Mouse (Mus musculus) urinary bladder, adult 2 months (tissue): ENCODE results near the gene Ptges2. TPM values are rescaled to one million over a fixed set of nuclear protein-coding genes. Genes with fewer than 3 reads are reported as not detected.
"Not testable (repeated sequence)": the region's sequence is repeated elsewhere in the genome, so short reads cannot be mapped to it uniquely, and the experiment has no call there.

Experiments used
- DNase-seq: peaks from one replicate; pipeline ENCODE4 v3.0.0; 2022; ENCODE audit warnings: low spot score
- polyA plus RNA-seq: library from polyadenylated mRNA; depleted of rRNA; stranded (reverse); fragments of >200 nt; gene quantifications from 2 replicates; pipeline ENCODE4 v1.2.3, GENCODE M21; 2012; rRNA removed

Ptges2 gene
- 26.0 and 32.5 TPM in 2 replicates for polyA plus RNA-seq

DNA sequence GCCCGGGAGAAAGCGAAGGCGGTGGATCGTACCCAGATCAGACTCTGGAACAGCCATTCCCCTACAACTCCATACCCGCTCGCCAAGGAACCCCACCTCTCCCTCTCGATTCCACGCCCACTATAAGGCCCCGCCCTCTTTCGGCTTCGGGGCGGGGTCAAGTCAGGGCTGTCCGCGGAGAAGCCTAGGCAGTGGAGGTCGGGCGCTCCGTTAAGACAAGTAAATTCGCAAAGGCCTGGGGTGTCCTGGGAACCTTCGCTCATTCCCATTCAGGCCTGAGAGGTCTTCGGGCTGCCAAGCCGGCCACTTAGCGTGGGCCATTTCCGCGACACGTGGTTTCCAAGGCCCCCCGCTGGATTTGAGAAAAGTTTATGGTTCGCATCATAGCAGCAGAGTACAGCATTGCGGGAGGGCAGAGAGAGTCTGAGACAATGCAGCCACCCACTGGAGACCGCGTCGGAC is at the start of gene Ptges2:
TSS of gene Ptges2 (plus strand) at position 413 of the 462 bp plus-strand sequence.
- peak; percentile 81 for DNase-seq

DNA sequence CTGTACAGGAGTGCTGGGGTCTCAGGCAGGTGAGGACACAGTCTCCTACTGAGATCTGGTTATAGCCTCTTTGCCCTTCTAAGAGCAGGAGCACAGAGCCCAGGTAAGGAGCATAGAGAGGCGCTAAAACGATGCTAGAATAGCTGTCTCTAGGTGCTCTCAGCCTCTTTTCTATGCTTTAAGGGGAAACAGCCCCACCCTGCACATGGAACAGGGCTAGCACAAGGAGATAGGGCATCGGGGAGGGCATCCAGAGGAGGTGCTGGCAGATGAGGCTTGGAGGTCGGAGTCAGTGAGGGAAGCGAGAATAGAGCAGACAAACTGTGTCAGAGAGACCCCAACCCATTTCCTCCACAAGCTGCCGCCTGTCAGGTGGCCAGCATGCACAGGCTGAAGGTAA is 48.7 kb upstream of the Ptges2 start:
- DNase-seq, result no peak

DNA sequence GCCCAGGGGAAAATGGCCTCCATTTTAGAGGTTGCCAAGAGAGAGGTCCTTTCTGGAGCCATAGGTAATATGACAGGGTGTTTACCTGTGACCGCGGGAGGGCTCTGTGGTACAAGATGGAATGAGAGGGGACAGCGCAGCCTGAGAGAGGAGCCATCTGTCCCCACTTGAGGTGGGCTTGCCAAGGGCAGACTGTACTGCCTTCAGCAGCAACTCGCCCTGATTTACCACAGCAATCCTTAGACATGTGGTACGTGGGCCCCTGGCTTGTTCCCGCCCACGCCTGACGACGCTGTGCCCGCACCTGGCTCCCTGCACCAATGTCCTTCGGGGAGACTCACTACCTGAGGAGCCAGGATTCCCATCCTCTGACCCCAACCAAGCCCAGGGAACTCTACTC is 47.4 kb upstream of the Ptges2 start:
- no peak for DNase-seq

DNA sequence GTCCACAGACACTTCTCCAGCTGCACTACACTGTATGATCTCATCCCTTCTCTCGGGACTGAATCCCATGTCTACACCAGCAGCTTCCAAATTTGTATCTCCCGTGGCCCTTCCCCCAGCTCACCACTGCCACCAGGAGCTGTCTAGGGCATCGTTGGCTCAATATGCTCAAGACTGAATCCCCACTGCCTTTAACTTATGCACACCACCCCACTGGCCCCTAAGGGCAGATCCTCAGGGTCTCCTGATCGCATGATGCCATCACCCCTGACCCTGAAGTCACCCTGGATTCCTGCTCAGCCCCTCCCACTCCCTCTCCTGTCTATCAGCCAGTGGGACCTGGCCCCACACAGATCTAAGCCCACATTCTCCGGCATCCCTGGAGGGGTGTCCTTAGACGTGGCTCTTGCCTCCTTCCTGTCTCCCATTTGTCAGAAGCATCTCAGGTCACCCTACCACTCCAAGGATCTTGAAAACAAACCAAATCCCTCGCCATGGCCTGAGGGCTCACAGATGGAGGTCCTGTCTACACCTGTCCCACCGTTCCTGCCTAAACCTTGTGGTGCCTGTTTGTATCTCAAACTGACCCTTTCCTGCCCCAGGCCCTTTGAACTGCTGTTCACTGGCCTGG is 46.0 kb upstream of the Ptges2 start:
- DNase-seq, result no peak

DNA sequence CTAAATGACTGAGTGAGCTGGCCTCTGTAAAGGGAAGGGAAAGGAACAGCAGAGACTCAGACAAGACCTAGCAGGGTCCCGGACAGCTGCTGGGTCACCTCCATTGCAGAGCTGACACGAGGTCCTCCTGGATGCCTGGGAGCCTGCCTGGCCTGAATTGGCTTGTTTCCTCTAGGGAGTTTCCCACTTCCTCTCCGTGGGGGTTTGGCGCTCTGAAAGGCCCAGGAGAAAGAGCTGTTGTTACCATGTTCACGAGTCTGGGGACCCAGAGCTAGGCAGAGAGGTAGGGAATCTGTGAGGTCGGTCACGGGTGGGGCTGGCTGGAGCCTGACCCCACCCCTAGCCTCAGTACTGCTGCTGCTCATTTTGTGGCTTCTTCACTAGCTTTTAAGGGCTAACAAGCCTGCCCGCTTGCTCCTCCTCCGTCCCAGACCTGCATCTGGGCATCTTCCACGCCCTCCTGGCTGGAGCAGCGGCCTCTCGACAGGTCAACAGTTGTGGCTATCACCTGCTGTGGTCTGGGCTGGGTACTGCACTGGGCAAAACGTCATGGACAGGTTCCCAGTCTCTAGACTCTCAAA is 45.1 kb upstream of the Ptges2 start:
- no peak for DNase-seq

DNA sequence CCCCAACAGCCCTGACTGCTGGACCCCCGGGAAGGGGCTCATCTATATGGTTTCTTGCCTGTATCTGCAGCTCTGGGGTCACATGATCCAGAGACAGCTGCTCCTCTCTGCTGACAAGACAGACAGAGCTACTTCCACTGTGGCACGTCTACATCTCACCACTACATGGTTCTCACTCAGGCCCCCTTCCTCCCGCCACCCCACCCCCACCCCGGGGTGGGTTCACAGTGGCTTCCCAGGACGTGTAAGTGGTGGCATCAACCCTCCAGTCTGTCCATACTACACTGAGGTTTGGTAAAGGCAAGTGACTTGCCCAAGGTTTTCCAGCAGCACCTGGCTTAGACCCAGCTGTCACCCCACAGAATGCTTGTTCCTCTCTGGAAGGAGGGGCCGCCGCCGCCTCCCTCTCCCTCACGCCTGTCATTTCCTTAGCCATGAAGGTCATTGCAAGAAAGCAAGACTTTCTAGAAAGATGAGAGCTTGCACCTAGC is 44.2 kb upstream of the Ptges2 start:
- no peak for DNase-seq

DNA sequence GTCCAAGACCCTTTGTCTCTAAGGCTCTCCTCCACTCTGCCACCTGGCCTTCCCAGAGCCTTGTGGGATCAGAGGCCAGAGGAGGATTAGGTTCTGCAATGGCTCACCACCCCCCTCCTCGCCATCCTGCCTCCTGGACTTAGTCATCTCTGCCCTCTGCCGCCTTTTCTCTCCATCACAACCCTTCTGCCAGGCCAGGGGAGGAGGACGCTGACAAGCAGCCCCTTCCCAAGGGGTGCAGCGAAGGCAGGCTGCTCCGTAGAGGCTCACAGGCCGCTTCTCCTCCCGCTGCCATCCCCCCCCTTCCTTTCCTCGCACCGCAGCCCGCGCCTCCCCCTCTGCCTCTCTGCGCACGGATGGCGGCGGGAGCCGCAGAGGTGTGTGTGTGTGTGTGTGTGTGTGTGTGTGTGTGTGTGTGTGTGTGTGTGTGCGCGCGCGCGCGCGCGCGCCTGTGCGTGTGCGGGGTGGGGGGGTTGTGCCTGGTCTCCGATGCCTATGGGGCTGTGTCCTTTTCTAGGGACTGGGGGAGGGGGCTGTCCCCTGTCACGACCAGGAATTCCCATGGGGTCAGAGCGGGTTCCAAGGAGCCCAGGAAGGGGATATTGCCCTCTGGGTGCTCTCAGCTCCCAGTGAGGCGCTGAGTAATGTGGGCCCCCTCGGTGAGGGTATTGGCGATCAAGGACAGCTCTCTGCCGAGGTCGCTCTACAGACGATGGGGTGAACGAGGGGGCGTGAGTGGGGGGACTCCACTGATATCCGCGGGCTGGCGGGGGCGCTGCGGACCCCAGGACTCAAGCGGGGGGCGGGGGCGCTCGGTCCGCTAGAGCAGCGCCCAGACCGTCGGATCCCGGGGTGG is 43.3 kb upstream of the Ptges2 start, which contains the start of gene Ciz1:
TSS of gene Ciz1 (plus strand) at position 177 of the 856 bp plus-strand sequence.
- DNase-seq, result no peak

DNA sequence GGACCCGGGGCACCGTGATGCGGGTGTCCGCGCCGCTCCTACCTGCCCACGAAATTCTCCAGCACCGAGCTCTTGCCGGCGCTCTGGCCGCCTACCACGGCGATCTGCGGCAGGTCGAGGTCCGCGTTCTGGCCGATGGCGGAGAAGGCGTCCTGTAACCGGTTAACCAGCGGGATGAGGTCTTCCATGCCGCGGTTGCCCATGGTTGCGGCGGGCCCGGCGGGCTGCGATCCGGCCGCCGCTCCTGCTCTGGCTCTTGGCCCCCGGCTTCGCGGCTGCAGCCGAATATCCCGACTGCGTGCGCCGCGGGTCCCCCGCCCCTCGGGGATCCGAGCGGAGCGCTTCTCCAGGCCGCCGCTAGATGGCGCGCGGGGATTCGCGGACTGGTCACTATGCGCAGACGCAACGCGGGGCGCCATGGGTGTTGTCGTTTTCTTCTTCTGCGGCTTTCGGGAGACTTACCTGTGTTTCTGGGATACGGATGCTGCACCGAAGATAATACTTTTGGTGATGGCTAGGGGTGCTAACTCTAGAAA is 42.6 kb upstream of the Ptges2 start, which contains the start of gene Dnm1:
TSS of gene Dnm1 (minus strand) at position 332 of the 536 bp plus-strand sequence.
- DNase-seq, result peak; percentile 89

DNA sequence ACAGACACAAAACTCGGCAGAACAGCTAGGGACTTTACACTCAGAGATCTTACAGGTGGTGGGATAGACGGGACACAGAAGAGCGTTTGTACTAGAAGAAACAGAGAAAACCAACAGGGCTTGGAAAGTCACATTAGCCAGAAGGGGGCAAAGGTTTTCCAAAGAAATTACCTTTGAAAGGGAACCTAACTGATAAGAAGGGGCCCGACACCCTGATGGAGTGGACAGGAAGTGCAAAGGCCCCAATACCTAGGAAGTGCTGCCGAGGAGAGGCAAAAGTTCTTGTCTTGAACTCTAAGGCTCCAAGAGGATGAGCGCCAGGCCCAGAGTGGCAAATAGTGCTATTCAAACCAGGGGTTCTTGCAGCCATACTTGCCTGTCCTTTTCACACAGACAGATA is 41.9 kb upstream of the Ptges2 start:
- DNase-seq, result no peak

DNA sequence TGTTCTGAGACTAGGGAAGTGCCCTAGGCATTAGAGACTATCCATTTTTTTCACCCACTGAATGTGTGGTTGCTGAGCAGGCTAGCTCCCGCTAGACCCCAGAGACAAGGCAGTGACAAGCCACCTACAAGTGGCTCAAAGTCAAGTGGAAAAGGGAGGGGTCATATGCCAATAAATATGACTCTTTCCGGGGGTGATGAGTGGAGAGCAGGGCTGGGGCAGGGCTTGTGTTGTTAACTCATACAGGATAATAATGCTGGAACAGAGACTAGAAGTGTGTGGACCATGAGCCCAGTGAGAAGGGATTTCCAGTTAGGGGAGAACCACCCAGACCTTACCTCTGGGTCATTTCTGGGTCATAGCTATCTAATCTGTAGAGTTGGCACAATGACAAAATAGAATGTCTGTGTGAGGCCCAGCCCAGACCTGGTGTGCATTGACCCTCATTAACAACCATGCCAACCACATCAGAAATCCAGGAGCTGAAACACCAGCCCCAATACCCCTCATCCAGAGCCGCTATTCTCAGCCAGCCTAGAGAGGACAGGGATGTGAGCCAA is 41.3 kb upstream of the Ptges2 start:
- DNase-seq, result no peak

DNA sequence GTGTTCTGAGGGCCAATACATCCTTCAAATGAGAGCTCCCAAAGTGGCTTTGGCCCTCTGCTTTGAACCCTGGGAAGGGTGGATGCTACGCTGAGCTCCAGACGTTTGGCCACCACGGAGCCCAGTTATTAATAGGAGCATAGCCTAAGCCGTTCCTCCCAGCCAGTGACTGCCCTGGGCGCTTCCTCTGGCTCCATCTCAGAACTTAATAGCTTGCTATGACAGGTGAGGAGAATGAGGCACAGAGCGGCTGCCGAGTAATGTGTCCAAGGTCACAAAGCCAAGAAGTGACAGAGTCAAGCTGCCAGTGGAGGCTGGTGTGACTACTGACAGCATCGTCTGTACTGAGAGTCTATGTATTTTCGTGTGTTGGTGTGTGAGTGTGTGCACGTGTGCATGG is 39.5 kb upstream of the Ptges2 start:
- DNase-seq, result no peak

DNA sequence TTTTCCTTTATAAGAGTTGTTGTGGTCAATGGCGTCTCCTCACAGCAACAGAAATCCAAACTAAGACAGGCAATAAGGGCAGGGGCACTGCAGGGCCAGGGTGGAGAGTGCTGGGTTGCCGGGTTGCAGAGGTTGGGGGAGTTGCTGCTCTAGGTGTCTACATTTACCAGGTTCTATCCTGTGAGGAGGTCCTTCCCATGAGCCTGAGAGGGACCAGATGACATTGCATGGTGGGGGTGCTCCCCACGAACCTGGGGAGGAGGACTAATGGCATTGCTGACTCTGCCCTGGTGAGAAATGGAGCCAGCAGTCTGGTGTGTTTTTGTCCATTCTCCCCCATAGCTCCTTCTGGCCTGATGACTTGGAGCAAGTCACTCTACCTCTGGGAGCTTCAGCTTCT is 38.0 kb upstream of the Ptges2 start:
- DNase-seq, result no peak

DNA sequence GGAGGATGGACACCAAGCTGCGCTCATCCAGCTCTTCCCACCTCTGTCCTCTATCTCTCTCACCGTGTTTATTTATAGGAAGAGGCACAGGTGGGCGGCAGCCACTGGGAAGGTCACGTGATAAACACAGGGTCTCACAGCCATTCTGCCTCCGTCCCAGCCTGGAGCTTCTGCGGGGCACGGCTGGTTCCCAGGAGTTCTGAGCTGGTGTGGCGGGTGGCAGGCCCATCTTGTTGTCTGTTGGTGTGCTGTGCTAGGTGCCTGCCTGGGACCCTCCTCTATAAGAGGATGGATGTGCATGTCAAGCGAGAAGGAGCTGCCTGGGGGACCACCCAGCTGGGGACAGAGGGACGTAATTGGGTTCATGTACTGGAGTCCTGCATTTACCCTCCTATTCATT is 37.3 kb upstream of the Ptges2 start:
- no peak for DNase-seq

DNA sequence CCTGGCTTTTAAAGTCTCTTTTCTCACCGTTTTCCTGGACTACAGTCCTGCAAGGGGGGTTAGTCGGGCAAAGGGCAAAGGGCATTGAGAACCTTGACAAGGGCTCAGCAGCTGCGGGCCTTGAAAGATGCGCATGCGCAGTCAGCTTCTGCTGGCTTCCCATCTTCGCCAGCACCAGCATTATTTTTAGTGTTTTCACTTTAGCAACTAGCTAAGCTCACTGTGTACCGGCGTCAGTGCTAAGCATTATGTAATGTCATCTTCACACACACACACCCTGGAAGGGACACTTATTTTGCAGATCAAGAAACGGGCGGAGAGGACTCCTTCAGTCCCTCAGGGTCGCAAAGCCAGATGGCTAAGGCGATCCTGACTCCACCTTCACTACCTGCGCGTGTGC is 35.0 kb upstream of the Ptges2 start:
- no peak for DNase-seq

DNA sequence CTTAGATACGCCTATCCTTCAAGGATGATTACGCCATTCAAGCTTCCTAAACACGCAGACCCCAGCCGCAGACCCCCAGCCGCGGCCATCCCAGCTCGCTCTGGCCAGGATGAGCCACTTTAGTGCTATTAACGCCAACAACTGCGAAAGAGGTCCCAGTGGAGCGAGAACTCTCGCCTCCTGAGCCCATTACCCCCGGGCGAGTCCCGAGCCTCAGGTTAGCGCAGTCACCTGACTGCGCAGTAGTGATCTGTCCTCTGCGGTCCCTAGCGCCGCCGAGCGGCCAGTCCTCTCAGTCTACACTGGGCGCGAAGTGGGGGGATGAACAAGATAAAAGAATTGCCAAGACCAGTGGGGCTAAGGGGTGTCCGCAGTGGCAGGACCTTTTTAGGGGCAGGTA is 34.3 kb upstream of the Ptges2 start:
- DNase-seq, result peak; percentile 58

DNA sequence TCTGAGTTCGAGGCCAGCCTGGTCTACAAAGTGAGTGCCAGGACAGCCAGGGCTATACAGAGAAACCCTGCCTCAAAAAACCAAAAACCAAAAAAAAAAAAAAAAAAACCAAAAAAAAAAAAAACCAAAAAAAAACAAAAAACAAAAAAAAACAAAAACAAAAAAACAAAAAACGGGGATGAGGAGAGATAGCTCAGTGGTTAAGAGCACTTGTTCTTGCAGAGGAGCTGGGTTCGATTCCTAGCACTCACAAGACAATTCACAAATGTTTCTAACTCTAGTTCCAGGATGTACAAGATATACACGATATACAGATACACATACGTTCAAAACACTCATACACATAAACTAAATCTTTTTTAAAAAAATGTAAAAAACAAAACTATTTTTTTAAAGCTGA is 33.4 kb upstream of the Ptges2 start:
- DNase-seq, result not testable (repeated sequence)

DNA sequence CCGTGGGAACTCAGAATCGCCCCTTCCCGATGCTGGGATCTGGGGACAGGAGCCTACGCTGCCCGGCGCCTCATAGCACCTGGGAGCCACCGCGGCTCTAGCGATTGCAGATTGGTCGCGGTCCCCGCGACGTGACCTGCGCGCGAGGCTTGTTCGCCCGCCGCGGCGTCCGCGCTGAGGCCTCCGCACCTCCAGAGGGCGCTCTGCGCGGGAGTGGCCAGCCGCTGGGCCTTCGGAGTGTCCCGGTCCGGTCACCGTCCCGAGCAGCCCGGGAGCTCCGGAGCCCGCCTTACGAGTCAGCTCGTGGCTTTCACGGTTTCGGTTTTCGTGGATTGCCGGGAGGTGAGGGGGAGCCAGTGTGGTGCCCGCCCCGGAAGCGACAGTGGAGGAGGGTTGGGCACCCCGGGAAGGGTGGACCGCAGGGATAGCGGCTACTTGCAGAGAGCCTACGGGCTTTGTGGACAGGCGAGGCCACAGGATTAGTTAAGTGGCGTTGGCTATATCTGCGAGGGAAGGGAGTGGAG is 32.8 kb upstream of the Ptges2 start:
- DNase-seq, result peak; percentile 96

DNA sequence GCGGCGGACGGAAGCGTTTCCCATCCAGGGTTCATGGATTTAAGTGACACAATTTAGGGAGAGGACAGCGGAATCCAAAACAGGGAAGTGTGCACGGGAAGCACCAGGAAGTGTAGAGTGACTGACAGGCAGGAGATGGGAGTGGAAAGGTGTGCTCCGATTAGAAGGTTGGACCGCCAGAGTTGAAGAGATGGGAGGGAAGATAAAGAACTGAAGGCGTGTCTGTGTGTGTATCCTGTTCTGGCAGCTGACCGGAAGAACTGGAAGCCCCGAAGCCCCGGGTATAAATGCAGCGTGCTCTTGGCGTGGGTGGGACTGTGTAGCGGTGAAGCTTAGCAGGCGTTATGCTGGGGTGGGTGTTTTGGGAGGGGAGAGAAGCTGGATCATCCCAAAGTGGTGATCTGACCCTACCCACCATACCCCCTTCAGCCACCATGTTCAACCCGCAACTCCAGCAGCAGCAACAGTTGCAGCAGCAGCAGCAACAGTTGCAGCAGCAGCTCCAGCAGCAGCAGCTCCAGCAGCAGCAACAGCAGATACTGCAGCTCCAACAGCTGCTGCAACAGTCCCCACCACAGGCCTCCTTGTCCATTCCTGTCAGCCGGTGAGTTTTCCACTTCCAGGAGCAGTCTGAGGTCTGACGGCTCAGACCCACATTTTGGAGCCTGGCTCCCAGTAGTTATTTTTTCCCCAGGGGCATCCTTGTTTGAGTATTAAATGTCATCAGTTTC is 32.2 kb upstream of the Ptges2 start:
- DNase-seq, result no peak

DNA sequence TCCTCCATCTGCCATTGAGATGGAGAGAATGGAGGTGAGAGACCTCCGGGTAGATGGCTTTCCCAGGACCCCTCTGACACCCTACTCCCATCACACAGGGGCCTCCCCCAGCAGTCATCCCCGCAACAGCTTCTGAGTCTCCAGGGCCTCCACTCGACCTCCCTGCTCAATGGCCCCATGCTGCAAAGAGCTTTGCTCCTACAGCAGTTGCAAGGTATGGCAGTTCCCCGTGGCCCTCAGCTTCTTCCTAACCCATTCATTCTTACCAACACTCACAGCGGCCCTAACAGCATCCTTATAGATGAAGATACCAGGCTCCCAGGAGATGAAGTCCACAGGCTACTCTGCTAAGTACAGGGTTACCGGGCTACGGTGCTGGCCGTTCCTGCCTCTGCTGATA is 31.6 kb upstream of the Ptges2 start:
- DNase-seq, result no peak

DNA sequence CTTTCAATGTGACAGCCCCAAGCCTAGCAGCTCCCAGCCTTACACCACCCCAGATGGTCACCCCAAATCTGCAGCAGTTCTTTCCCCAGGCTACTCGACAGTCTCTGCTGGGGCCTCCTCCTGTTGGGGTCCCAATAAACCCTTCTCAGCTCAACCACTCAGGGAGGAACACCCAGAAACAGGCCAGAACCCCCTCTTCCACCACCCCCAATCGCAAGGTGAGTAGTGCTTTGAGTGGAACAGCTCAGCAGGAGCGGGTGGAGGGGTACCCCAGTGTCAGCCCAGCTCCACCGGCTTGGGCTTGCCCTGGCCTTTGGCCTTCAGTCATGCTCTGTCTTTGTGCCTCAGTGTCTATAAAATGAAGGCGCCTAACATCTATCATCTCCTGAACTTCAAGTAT is 28.4 kb upstream of the Ptges2 start:
- no peak for DNase-seq

DNA sequence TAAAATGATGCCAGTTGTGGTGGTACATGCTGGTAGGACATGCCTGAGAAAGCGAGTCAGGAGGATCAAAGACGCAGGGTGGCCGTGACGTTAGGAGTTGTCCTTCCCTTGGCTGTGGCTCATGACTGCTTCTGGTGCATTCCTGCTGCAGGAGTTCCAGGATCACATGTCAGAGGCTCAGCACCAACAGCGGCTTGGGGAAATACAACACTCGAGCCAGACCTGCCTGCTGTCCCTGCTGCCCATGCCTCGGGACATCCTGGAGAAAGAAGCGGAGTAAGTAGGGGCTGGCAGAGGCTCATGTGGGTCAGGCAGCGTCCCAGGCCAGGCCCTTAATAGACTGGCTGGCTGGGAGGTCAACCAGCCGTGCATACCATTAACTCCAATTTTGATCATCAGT is 21.5 kb upstream of the Ptges2 start:
- no peak for DNase-seq
